Mouse (Mus musculus): ENCODE data around the gene Plin5.

- TF ChIP-seq JUND (IDR thresholded peaks at IDR 0.05; ENCODE audit: low read depth, low read length) (no peak), ZMIZ1 (IDR thresholded peaks at IDR 0.05; ENCODE audit: low read depth, low read length) (no peak), CTCF (IDR thresholded peaks at IDR 0.05 in 2 of 3, conservative IDR thresholded peaks at IDR 0.05 in 1 of 3; ENCODE audit: control insufficient read depth in 1 of 3, insufficient read depth in 1 of 3, low read depth in 2 of 3, low read length in 3 of 3, poor library complexity in 1 of 3, severe bottlenecking in 1 of 3) (no peak), TCF12 (IDR thresholded peaks at IDR 0.05; ENCODE audit: low read depth, low read length) (no peak), MYC (IDR thresholded peaks at IDR 0.05; ENCODE audit: low read depth, low read length) (no peak), HCFC1 (IDR thresholded peaks at IDR 0.05; ENCODE audit: low read depth, low read length) (no peak)
These were observed 10.8 kb upstream of the Plin5 start for GRCm38 (mm10) chr17:56128246-56128645.
